Mouse (Mus musculus) spleen, postnatal 4 days (tissue): ENCODE measurements around the gene Mybbp1a.
A peak's percentile ranks its signal among the peaks of the same experiment; 100 is the strongest.

ENCODE experiments used
- DNase-seq, 2 experiments: peaks; one replicate each; pipeline ENCODE4 v3.0.0; 2022; ENCODE audit warnings: low spot score in 2 of 2

Gene Mybbp1a

DNA sequence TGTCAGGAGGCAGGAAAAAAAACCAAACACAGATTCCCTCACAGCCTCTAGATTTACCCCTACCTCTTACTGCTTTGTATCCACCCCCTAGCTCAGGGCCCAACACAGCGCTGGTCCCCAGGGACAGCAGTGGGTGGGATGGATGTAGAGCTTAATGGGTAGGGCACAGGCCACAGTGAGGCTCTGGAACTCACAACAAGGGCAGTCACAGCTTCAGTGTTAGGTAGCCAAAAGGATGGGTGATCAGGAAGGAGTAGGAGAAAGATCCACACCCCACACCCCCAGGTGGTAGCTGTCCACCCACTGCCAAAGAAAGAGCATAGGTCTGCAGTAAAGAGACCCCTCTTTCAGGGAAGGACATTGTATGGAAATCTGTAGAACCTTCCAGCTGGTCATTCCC lies 36.5 kb downstream of the Mybbp1a start:
- DNase-seq = no peak

DNA sequence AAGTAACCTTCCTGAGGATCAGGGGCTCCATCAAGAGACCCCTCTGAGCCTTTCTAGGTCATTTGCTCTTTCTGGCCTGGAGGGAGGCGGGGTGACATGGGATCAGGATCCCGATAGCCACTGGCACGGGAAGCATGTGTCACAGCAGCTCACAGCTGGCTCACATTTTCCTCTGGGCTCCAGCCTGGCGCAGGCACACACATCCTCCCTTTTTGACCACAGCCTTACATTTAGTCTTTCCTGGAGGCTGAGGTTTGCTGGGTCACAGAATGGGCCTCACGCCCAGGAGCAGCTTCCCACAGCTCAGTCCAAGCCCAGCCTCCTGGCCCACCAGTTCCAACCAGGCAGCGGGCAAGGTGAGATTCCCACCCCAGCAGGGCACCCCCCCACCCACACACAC lies 37.1 kb downstream of the Mybbp1a start:
- no peak for DNase-seq

DNA sequence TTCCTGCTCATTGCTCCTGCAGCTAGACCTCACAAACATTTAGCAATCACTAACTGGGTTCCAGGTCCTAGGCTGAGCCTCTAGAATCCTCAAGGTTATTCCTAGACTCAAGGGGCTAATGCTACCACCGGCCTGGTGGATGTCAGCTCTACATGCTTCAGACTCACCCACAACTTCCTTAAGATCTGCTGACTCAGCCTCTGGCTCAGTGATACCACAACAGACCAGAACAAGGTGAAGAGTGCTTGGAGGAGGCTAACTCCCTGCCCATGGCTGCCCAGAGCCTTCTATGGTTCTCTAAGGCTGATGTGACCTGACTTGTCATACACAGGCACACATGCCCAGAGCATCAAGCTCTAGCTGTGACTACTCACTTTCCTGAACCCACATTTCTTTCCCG lies 38.3 kb downstream of the Mybbp1a start:
- DNase-seq = no peak

DNA sequence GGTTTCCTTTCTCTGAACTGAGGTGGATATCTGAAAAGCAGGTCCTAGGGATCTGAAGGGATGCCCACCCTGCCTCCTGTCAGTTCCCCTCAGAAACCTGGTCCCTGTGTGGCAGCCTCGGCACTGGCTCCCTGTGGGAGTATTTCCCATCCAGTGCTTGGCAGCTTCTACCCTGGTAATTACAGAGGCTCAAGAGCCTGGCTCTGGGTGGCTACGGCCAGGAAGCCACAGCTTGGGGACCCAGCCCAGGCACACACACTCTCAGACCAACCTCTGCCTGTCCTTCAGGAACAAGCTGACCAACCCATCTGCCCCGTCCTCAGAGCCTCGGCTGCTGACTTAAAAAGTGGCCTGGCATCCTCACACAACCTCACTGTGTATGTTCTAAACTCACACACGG lies 40.2 kb downstream of the Mybbp1a start:
- DNase-seq = no peak

DNA sequence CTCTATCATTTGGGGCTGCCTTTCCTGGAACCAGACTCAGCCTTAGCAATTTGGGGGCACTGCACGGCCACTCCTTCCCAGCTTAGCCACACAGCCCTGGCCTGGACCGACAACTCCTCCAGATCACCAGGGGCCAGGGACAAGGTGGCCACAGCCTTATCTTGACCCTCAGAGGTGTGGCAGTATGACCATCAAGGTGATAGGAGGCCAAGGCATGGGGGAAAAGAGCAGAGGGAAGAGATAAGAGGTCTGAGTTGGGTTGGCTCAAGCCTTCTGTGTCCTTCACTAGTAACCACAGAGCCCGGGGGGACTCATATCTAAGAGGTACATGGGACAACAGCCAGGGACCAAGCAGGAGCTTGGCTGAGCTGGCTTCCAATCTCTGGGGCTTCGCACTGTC lies 40.8 kb downstream of the Mybbp1a start:
- DNase-seq = peak in 1 of 2 experiments; percentile 63

DNA sequence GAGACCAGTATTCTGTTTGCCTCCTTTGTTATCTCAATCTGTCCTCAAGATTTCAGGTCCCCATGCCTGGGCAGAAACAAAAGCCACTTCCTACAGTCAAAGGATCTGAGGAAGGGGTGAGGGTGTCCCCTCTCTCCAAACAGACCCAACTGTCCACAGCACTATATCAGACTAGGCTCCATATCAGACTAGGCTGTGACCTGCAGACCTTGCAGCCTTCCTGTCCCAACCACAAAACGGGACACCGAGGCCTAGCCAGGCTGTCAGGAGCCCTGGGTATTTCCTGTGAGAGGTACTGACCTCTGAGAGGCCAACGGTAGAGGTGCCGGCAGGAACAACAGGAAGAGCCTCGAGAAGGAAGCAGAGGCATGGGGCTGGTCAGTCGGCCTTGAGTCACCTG lies 43.4 kb downstream of the Mybbp1a start:
- DNase-seq = no peak

DNA sequence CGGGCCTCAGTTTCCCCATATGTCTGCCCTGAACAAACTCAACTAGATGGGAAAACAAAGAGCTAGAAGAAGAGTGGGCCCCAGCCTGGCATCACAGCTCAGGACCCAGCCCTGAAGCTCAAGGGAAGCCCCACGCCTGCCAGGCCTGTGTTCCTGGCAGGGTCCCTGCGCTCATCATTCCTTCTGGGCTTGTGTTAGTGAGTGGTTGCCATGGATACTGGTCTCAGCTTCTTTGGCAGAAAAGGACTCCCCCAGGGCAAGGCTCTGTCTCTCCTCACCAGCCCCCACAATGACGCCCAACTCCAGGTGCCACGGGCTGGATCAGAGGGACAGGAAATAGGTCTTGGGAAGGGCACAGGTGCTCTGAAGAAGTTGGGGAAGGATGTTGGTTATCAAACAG lies 44.0 kb downstream of the Mybbp1a start:
- DNase-seq = no peak

DNA sequence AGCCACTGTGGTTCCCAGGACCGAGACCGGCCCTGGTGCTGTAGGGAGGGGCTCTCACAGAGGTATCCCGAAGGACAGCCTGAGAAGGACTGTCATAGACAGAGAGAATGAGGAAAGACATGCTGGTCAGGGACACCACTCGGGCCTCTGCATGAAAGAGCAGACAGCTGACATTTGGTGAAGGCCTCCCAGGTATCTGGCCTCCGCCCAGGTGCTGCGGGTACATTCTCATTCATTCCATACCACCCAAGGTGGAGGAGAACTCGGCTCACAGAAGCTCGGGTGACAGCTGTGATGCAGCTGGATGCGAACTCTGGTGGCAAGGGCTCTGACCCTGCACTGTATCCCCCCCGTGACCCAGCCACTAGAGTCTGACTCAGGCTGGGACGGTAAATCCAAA lies 44.8 kb downstream of the Mybbp1a start:
- no peak for DNase-seq

DNA sequence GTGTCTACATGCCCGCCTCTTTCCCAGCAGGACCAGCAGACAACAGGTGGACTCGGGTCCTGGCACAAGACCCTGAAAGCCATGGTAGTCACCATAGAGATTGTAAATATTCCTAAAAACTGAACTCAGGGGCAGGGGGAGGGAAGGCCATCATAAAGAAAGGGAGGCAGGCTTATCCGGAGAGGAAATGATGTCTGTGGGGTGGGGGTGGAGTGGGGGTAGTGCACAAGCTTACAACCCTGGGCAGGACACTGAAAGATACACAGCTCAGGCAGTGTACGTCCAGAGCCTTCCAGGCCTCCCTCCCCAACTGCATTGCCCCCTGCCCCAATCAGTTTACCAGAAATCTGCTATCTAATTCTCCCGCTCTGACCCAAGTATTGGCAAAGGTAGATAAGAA lies 46.0 kb downstream of the Mybbp1a start:
- no peak for DNase-seq

DNA sequence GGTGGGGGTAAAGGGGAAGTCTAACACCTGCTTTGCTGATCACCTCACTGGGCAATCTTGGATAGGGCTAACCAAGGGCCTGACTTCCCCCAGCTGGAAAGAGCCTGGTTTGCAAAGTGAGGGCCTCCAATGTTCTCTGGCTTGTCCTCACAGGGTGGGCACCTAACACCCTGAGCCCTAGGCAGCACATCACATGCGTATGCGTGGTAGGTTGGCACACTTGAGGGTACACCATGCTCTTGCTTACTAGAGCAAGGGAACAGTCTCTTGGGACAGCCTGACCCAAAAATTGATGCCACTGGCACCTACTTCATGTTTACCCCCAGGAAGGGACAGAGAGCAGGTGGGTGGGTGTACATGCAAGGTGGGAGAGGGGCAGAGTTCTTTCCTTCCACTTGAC lies 46.6 kb downstream of the Mybbp1a start:
- DNase-seq = no peak

DNA sequence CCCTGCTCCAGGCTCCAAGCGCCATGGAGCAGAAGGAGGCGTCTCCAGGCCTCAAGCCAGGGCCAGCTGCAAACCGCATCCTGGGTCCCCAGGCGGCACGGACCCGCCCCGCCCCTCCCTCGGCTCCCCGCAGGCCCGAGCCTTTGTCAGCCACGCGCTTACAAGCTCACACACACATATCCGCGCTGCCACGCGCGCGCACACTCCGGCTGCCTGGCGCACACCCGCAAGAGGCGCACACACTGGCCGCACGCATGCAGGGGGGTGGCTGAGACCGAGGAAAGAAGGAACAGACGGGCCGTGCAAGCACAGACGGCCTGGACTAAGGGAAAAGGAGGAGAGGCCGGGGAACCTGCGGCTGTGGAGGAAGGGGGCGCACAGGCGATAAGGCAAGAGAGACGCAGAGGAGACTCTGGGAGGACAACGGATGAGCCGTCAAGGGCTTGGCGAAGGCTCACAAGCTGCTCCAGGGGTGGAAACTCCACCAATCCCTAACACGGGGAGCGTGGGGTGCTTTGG lies 47.7 kb downstream of the Mybbp1a start:
- DNase-seq = no peak

DNA sequence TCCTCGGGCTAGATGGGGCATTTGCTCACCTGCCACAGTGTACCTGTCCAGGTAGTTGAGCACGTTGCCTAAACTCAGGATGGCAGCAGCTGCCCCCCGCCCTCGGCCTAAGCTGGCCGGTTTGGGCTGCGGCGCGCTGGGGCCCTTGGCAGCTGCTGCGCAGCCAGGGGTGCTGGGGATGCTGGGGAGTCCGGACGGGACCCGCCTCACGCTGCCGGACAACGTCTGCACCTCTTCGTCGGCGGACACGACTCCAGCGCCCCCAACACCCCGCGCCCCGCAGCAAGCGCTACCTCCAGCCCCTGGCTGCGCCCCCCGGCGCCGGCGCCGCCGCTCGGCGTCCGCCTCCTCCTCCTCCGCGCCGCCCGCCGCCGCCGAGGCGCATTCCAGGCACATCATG lies 48.2 kb downstream of the Mybbp1a start:
- no peak for DNase-seq

DNA sequence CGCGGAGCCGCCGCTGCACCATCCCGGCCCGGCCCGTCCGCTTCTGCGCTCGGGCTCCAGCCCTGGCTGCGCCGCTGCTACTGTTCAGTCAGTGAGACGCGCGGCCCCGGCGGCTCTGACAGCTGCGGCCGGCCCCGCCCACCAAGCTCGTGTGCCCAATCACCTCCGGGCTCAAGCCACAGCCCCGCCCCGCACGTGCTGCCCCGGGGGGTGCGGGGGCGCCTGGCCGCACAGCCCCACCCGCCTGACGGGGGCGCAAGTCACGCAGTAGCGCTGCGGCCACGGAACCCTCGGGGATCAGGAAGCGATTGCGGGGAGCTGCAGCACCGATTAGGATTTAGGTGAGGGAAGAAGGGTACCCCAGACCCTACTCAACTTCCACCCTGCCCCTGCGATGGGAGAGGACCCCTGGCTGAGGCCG lies 48.7 kb downstream of the Mybbp1a start, which contains the start of gene Spns2:
Gene Spns2, minus strand, starts transcription at position 24 of the 421 bp plus-strand sequence.
- peak; percentile 85 to 91 for DNase-seq

DNA sequence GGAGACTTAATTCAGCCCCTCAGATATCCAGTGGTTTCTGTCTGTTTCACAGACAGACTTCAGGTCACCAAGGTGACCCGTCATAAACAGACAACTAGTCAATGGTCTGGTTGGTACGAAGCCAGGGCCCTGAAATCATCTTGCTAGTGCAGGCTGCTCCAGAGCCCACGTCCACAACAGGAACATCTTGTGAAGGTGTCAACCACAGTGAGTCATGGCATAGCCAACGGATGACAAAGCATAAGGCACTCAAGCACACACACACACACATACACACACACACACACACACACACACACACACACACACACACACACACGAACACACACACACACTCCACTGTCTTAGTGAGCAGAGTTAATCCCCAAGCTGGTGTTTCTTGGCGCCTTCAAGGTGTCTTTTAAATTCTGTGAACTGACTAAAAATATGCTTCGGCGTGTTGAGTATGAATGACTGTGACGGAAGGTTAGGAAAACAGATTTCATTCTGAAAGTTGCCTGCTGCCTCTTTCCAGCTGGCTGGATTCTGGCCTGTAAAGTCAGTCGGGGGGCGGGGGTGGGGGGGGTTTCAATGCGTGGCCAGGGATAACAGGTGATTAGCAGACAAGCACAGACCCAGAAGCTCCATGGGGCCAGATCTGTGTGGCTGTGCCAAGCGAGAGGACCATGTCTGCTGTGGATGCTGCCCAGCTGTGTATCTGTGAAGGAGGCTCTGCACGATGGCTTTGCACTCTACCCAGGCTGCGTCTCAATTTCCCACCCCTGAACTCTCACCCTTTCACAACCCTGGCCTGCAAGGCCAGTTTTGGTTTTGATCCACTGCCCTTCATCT lies 50.2 kb downstream of the Mybbp1a start:
- no peak for DNase-seq

DNA sequence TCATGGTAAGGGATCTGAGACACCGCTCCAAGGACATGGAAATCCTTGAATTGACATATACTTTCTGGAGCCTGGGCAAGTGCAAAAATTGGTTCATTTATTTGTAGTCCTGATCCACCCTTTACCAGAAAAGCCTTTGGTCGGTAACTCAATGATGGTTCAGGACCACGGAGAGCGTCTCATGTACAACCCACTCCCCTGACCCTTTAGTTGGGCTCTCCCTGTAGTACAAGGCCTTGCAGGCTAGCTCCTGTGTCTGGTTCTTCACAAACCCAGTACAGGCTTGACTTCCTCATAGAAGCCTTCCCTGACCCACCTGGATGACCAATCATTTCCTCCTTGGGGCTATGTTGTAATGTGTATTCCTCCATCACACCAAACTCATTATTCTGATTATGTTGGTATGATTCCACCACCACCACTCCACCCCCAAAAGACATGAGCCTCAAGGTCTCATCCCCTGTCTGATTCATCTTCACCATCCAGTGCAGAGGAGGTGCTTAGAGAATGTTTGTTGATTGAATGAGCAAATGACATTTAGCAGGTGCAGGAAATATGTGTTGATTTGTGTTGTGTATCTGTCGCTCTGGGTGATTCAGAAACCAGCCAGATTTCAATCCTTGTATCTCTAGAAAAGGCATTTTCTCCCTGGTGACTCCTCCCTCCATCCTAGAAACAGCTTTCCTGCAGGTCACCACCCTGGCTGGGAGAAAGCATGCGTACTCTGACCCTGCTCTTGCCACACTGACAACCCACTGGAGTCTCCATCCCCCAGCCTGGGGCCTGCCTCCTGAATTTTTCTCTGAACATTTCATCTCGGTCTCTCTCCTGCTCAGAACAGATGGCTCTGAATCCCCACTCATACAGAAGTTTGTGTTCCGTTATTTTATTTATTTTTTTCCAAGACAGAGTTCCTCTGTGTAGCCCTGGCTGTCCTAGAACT lies 53.2 kb downstream of the Mybbp1a start:
- DNase-seq = no peak

DNA sequence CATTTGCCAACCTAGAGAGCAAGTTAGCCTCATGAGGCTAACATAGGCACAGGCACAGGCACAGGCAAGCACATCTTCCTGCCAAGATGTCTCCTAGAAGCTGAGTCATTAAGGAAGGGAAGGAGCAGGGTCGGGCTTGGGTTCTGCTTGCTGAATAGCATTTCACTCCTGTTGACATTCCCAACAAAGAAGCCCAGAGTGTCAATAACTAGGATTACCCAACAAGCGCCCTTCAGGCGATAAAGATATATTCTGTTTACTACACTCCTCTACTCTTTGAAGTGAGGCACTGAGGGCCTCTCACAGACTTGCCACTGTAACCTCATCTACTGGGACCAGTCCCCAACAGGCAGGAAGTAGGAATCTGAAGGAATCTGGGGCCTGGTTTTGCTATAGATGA lies 54.9 kb downstream of the Mybbp1a start:
- DNase-seq = no peak

DNA sequence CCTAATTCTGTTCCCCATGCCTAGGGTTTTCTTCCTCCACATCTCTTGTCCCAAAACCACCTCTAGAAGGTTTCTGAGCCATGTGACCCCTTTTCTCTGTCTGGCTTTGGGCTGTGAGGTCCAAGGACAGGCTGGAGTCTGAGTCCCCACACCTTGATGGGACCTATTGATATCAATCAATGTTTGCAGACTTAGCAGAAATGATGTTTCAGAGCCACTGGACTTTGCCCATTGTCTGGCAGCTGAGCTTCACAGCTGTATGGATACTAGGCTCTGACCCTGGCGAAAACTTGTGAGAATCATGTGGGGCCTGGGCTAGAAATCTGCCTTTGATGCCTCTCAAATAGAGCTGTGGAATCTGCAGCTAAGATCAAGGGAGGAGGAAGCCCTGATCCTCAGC lies 55.6 kb downstream of the Mybbp1a start:
- DNase-seq = no peak

DNA sequence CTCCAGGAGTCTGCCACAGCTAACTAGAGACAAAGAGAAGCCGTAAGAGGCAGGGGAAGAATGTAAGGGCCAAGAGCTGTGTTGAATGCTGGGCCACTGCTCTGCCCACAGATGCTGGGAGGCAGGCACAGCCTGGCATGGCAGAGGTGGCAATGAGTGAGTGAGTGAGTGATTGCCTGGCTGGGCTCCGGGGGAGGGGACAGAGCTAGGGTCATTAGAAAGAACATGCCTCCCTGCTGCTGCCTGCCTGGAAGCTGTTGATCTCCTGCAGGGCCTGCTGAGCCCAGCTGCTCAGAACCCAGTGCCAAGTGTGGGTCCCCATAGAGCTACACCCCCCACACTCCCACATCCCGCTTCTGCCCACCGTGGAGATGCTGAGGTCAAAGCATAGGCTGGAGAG lies 56.2 kb downstream of the Mybbp1a start:
- no peak for DNase-seq

DNA sequence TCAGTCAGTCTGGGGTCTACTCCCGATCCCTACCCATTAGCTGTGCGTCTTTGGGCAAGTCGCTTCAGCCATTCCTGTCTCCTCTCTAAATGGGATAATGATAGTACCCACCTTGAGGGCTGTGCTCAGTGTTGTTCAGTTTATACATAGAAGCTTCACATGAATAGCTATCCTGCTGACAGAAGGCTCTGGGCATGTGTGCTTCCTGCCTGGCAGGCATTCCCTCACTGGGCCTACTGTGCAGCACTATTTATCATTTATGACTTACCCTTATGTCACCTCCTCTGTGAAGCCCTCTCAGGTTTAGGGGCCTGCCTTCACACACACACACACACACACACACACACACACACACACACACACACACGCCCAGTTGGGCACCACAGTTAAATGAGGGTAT lies 59.0 kb downstream of the Mybbp1a start:
- no peak for DNase-seq
